10 mouse cellular contexts compared by ENCODE assay signal in the genomic region with DNA sequence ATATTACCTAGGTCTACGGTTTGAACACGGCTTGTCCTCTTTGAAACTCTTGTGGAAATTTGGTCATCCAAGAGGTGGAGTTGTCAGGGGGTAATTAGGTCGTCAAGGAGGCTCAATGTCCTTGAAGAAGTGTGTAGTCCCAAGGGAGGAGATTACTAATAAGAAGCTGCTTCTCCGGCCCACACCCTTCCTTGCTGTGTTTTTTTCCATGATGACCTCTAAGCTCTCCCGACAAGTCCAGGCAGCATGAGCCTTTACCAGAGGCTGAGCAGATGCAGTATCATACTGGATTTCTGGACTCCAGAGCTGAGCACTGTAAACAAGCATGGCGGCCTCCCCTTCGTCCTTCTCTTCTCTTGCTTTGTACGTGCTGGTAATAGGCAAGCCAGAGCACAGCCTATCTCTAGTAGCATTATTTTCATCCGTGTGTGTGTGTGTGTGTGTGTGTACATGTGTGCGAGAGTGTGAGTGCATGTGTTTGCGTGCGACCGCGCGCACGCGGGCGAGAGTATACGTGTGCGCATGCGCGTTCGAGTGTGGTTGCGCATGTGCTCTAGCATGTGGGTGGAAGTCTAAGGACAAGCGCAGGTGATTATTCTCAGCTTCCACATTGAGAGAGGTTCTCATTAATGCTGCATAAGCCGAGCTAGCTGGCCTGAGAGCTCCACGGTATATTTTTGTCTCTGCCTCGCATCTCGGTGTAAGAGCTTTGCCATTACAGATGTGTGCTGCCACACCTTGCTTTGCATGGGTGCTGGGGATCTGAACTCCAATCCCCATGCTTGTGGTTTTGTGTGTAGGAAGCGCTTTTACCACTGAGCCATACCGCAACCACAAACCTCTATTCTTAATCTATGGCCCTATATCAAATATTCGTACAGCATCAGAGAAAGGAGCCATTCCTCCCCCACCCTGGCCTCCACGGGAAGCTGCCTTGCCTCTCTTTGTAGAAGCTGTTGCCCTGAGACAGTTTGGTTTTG. TPM values are rescaled to one million over a fixed set of nuclear protein-coding genes. Genes with fewer than 3 reads are reported as not detected.
DNase-seq lines count a peak whose midpoint lies in the region; ATAC-seq and TF ChIP-seq lines count a peak whose summit lies in the region.
"Had no signal": no experiment of that assay in that cellular context is flagged by ENCODE, and none has a peak within 500 bp of the region (broad histone marks: within the 10 kb centered on the region; RNA-seq: fewer than 3 reads in every experiment).

No protein-coding gene starts in this region.

- H3ac ChIP-seq in C2C12 (ENCODE audit: control insufficient read depth, insufficient read length, low read depth), result peak overlapping the region; percentile 51

- intact Hi-C loops in heart, adult 2 months (cut with DNase I), result no loop called here
- intact Hi-C loops in left cerebral cortex, postnatal 10 days (cut with DNase I), result loop anchor here (10.0 kb wide), 1 partner anchor 196 kb away; no protein-coding TSS in a partner anchor

- H3K36me3 ChIP-seq in heart, embryonic 12.5 days, result no peaks in the 10 kb centered on the region
- H3K36me3 ChIP-seq in heart, adult 2 months (ENCODE audit: control insufficient read depth, insufficient read depth, low read length), result no peaks in the 10 kb centered on the region
- H3K36me3 ChIP-seq in C2C12 (ENCODE audit: control insufficient read depth, insufficient read depth), result no peaks in the 10 kb centered on the region

- peaks cover 37% of the 10 kb centered on the region for H3K4me1 ChIP-seq in heart, embryonic 12.5 days (replicated peaks)
- peaks cover 12% of the 10 kb centered on the region for H3K4me1 ChIP-seq in heart, adult 2 months (ENCODE audit: control insufficient read depth, insufficient read depth, low read length)

- no peak for ATAC-seq in heart, embryonic 12.5 days (ENCODE audit: insufficient number of reproducible peaks, low FRiP score)
- peak; percentile 41 for ATAC-seq in activated CD4-positive, CD25-positive, alpha-beta regulatory T cell, adult 4 months
- ATAC-seq in megakaryocyte progenitor cell, adult 5-6 weeks (replicated peaks; ENCODE audit: poor library complexity), result peak; percentile 35

- H3K79me3 ChIP-seq in C2C12 (ENCODE audit: low read depth), result no peaks in the 10 kb centered on the region

- H3K4me2 ChIP-seq in heart, embryonic 12.5 days, result no peak overlapping the region

- TF ChIP-seq POLR2A in heart, adult 2 months (IDR thresholded peaks at IDR 0.05; ENCODE audit: insufficient read depth, low read depth, low read length), result no peak

- 81% methylated on average over 33 of the region's 33 CpGs for WGBS in heart, embryonic 12.5 days
- WGBS in heart, adult 2 months, result 77% methylated on average over 33 of the region's 33 CpGs

- H3K79me2 ChIP-seq in heart, adult 2 months (replicated peaks; ENCODE audit: control insufficient read depth, insufficient read depth, low read length), result no peaks in the 10 kb centered on the region
- no peaks in the 10 kb centered on the region for H3K79me2 ChIP-seq in C2C12 (ENCODE audit: control insufficient read depth, insufficient read depth)

- no peaks in the 10 kb centered on the region for H3K27me3 ChIP-seq in heart, embryonic 12.5 days (replicated peaks)
- no peaks in the 10 kb centered on the region for H3K27me3 ChIP-seq in heart, adult 2 months (ENCODE audit: control insufficient read depth, insufficient read depth, low read length)
- H3K27me3 ChIP-seq in C2C12 (ENCODE audit: control insufficient read depth, insufficient read depth, insufficient read length), result no peaks in the 10 kb centered on the region

- H3K9ac ChIP-seq in heart, embryonic 12.5 days, result 0 out of 2 replicates have a peak overlapping the region, but pooled peaks have one; percentile 29
- H3K9ac ChIP-seq in heart, adult 2 months (ENCODE audit: low read depth, low read length), result no peak overlapping the region
- H3K9ac ChIP-seq: liver, embryonic 14.5 days had no signal

- no peaks in the 10 kb centered on the region for H3K9me3 ChIP-seq in heart, embryonic 12.5 days (replicated peaks)

- TF ChIP-seq EP300 in heart, adult 2 months (IDR thresholded peaks at IDR 0.05; ENCODE audit: insufficient read depth, low read depth, low read length), result no peak

- H3K4me3 ChIP-seq in heart, embryonic 12.5 days, result no peak overlapping the region
- no peak overlapping the region for H3K4me3 ChIP-seq in heart, adult 2 months
- no peak overlapping the region for H3K4me3 ChIP-seq in C2C12 (ENCODE audit: insufficient read depth, poor library complexity, severe bottlenecking)

- TF ChIP-seq CTCF in heart, adult 2 months (IDR thresholded peaks at IDR 0.05), result no peak
- no peak for TF ChIP-seq CTCF in C2C12 (IDR thresholded peaks at IDR 0.05; ENCODE audit: control insufficient read depth, insufficient read depth, insufficient read length)

- H3K27ac ChIP-seq in heart, embryonic 12.5 days (ENCODE audit: poor library complexity, severe bottlenecking), result peak overlapping the region; percentile 72
- H3K27ac ChIP-seq in heart, adult 2 months, result no peak overlapping the region
- H3K27ac ChIP-seq: liver, embryonic 14.5 days had no signal

- DNase-seq in heart, adult 2 months, result no peak
- DNase-seq in layer of hippocampus, adult 11-12 months (ENCODE audit: low spot score), result no peak
- DNase-seq in left cerebral cortex, postnatal 10 days (ENCODE audit: extremely low spot score in 1 of 2, low spot score in 2 of 2), result no peak
- no peak for DNase-seq in urinary bladder, postnatal 10 days (ENCODE audit: low spot score)
- DNase-seq: gastrocnemius, postnatal 10 days had no signal

TF ChIP-seq in C2C12, 6 proteins besides CTCF, POLR2A, EP300 and RAD21:
- TF ChIP-seq CEBPB (IDR thresholded peaks at IDR 0.05; ENCODE audit: low read depth) (no peak), FOSL1 (IDR thresholded peaks at IDR 0.05; ENCODE audit: insufficient read depth, low read length, poor library complexity, severe bottlenecking) (no peak), MAX (IDR thresholded peaks at IDR 0.05) (peak; percentile 32), MYOD1 (IDR thresholded peaks at IDR 0.05; ENCODE audit: control insufficient read depth, insufficient read length, low read depth) (no peak), MYOG (IDR thresholded peaks at IDR 0.05; ENCODE audit: control insufficient read depth, extremely low read depth, insufficient read length) (no peak), USF1 (IDR thresholded peaks at IDR 0.05; ENCODE audit: low read depth) (no peak)

RNA-seq across cellular contexts. Expression of gene Rere, which starts 12.5 kb away (rescaled TPM):
- polyA plus RNA-seq in heart, embryonic 12.5 days (2016; fragmentation: Nextera tagmentation; extraction: Ambion mirVana), result 29.5 and 37.9 TPM in 2 replicates
- total RNA-seq in heart, adult 2 months (2021), result 10 to 100 TPM; 39.0 to 46.4 TPM
- 16.2 and 19.3 TPM in 2 replicates for polyA plus RNA-seq in heart, adult 2 months (2012; rRNA removed)
- 27.1 TPM for polyA plus RNA-seq in C2C12 (2012; fragmentation: generic; extraction: Trizol)
- 10 to 100 TPM; 19.0 to 19.5 TPM for polyA plus RNA-seq in activated CD4-positive, CD25-positive, alpha-beta regulatory T cell, adult 4 months (2017; shearing (Covaris generic))
- 49.5 TPM in 2 replicates for total RNA-seq in megakaryocyte progenitor cell, adult 5-6 weeks (2015)
- 13.8 and 23.8 TPM in 2 replicates for total RNA-seq in megakaryocyte progenitor cell, adult 5-6 weeks (2017)
- 10 to 100 TPM; 85.3 to 88.9 TPM for total RNA-seq in left cerebral cortex, postnatal 10 days (2021)

RNA-seq across cellular contexts. Expression of gene Eno1, which starts 32.4 kb away (rescaled TPM):
- 2,142 and 2,173 TPM in 2 replicates for polyA plus RNA-seq in heart, embryonic 12.5 days (2016; fragmentation: Nextera tagmentation; extraction: Ambion mirVana)
- total RNA-seq in heart, adult 2 months (2021), result 100 to 1,000 TPM; 111 to 113 TPM
- polyA plus RNA-seq in heart, adult 2 months (2012; rRNA removed), result 179 and 246 TPM in 2 replicates
- 1,471 TPM for polyA plus RNA-seq in C2C12 (2012; fragmentation: generic; extraction: Trizol)
- 100 to 1,000 TPM; 543 to 642 TPM for polyA plus RNA-seq in activated CD4-positive, CD25-positive, alpha-beta regulatory T cell, adult 4 months (2017; shearing (Covaris generic))
- 336 and 338 TPM in 2 replicates for total RNA-seq in megakaryocyte progenitor cell, adult 5-6 weeks (2015)
- total RNA-seq in megakaryocyte progenitor cell, adult 5-6 weeks (2017), result 357 and 368 TPM in 2 replicates
- 100 to 1,000 TPM; 308 to 325 TPM for total RNA-seq in left cerebral cortex, postnatal 10 days (2021)
